26 mouse cellular contexts compared by ENCODE assay signal in genomic region chr5:73627991-73628390, GRCm38 (mm10). TPM values are rescaled to one million over a fixed set of nuclear protein-coding genes. Genes with fewer than 3 reads are reported as not detected.
"Had no signal": no experiment of that assay in that cellular context is flagged by ENCODE, and none has a peak within 500 bp of the region (broad histone marks: within the 10 kb centered on the region; RNA-seq: fewer than 3 reads in every experiment).

No protein-coding gene starts in this region.

- H3K36me3 ChIP-seq: midbrain, embryonic 10.5 days; midbrain, embryonic 12.5 days; neural tube, embryonic 13.5 days; neural tube, embryonic 15.5 days; stomach, embryonic 15.5 days had no signal

- DNase-seq: lung, adult 18-20 months; lung, embryonic 14.5 days; lung, postnatal 10 days; lung, postnatal 4 days; midbrain, embryonic 14.5 days; retina, postnatal 1 day; right cerebral cortex, adult 18-20 months; right cerebral cortex, postnatal 25 days; right cerebral cortex, postnatal 4 days; thymus, adult 2 months; thymus, postnatal 25 days; thymus, postnatal 4 days had no signal

- H3K27me3 ChIP-seq: midbrain, embryonic 12.5 days; neural tube, embryonic 13.5 days; neural tube, embryonic 15.5 days; stomach, embryonic 15.5 days had no signal

- H3K27ac ChIP-seq: midbrain, embryonic 10.5 days; midbrain, embryonic 12.5 days; neural tube, embryonic 13.5 days; neural tube, embryonic 15.5 days; stomach, embryonic 15.5 days; stomach, postnatal 0 days had no signal

- H3K4me3 ChIP-seq: midbrain, embryonic 10.5 days; midbrain, embryonic 12.5 days; myocyte; neural tube, embryonic 13.5 days; neural tube, embryonic 15.5 days; stomach, embryonic 15.5 days had no signal

- H3K9ac ChIP-seq: lung, embryonic 14.5 days; midbrain, embryonic 12.5 days; neural tube, embryonic 13.5 days; neural tube, embryonic 15.5 days; stomach, embryonic 15.5 days had no signal

- H3K9me3 ChIP-seq: midbrain, embryonic 10.5 days; midbrain, embryonic 12.5 days; neural tube, embryonic 13.5 days; neural tube, embryonic 15.5 days; stomach, embryonic 15.5 days had no signal

- H3K4me1 ChIP-seq: stomach, embryonic 15.5 days had no signal

RNA-seq across cellular contexts. Expression of gene Lrrc66, which starts 4.3 kb away (rescaled TPM):
- polyA plus RNA-seq: lung, embryonic 14.5 days; lung, embryonic 16.5 days; midbrain, embryonic 12.5 days; midbrain, embryonic 14.5 days; midbrain, embryonic 16.5 days; myocyte; neural tube, embryonic 11.5 days; neural tube, embryonic 13.5 days; spleen, adult 2 months had no signal

RNA-seq across cellular contexts. Expression of gene Spata18, which starts 23.2 kb away (rescaled TPM):
- total RNA-seq: megakaryocyte, adult 5-6 weeks; megakaryocyte-erythroid progenitor cell, adult 5-6 weeks had no signal
- polyA plus RNA-seq: liver, embryonic 16.5 days; midbrain, embryonic 10.5 days; myocyte; spleen, adult 2 months had no signal
